Mouse (Mus musculus): Measurements from ENCODE around the gene Shisa7. TPM values are rescaled to one million over a fixed set of nuclear protein-coding genes. Genes with fewer than 3 reads are reported as not detected.

Shisa7 gene
- total and polyA plus RNA-seq, 3 experiments: 0.07 TPM; not detected in 2

GRCm38 (mm10) chr7:4788499-4789435 lies 55.7 kb downstream of the Shisa7 start:
- Histone ChIP-seq H3K36me3 (ENCODE audit: control insufficient read depth in 1 of 2, insufficient read depth in 2 of 2, low read length in 2 of 2) (peaks cover 1 to 15% of the 10 kb centered on the region in 2 experiments; a peak in 3 of 4 replicates), H3K4me1 (ENCODE audit: control insufficient read depth in 1 of 2, insufficient read depth in 2 of 2, low read length in 2 of 2) (peaks cover 2 to 16% of the 10 kb centered on the region in 2 experiments; a peak in 3 of 4 replicates), H3K9ac (ENCODE audit: control insufficient read depth, low read depth, low read length, poor library complexity, severe bottlenecking) (peak overlapping the region; percentile 93), H3K9me3 (replicated peaks; ENCODE audit: insufficient read depth, low read length) (no peaks in the 10 kb centered on the region), H3K79me2 (ENCODE audit: control insufficient read depth, insufficient read depth, low read length, poor library complexity) (peaks cover 33% of the 10 kb centered on the region), H3K27ac (ENCODE audit: control insufficient read depth, low read depth, low read length) (peak overlapping the region; percentile 68), H3K4me3 (ENCODE audit: control insufficient read depth in 1 of 2, insufficient read depth in 1 of 2, low read depth in 2 of 2, low read length in 2 of 2) (peak overlapping the region; percentile 72 to 83), H3K27me3 (ENCODE audit: control insufficient read depth in 1 of 2, insufficient read depth in 2 of 2, low read length in 2 of 2) (no peaks in the 10 kb centered on the region)
- peak; percentile 92 for DNase-seq (ENCODE audit: low read depth, low spot score)
- TF ChIP-seq E2F4 (IDR thresholded peaks at IDR 0.05; ENCODE audit: borderline replicate concordance, low read depth, low read length) (no peak), POLR2AphosphoS5 (IDR thresholded peaks at IDR 0.05; ENCODE audit: borderline replicate concordance, low read depth, low read length) (peak; percentile 81; the same call in 1 of the 2 replicates), MXI1 (IDR thresholded peaks at IDR 0.05; ENCODE audit: low read depth, low read length) (peak; percentile 99), CHD2 (IDR thresholded peaks at IDR 0.05; ENCODE audit: low read length) (no peak), ZNF384 (IDR thresholded peaks at IDR 0.05; ENCODE audit: low read depth, low read length) (no peak), TBP (IDR thresholded peaks at IDR 0.05; ENCODE audit: low read depth, low read length) (peak; percentile 90), SIN3A (IDR thresholded peaks at IDR 0.05; ENCODE audit: low read length) (peak; percentile 90), KAT2A (conservative IDR thresholded peaks at IDR 0.05; ENCODE audit: low read depth, low read length) (peak; percentile 33), CTCF (IDR thresholded peaks at IDR 0.05 in 2 of 3, conservative IDR thresholded peaks at IDR 0.05 in 1 of 3; ENCODE audit: control insufficient read depth in 1 of 3, insufficient read depth in 1 of 3, low read depth in 2 of 3, low read length in 3 of 3, poor library complexity in 1 of 3, severe bottlenecking in 1 of 3) (0 out of 6 replicates have a peak, but pooled peaks of 1 of the 3 experiments have one; percentile 14), ETS1 (IDR thresholded peaks at IDR 0.05; ENCODE audit: low read depth, low read length) (no peak), NRF1 (IDR thresholded peaks at IDR 0.05; ENCODE audit: insufficient read depth, low read depth, low read length, poor library complexity, severe bottlenecking) (0 out of 2 replicates have a peak, but pooled peaks have one; percentile 27), GABPA (IDR thresholded peaks at IDR 0.05; ENCODE audit: low read depth, low read length) (no peak), EP300 (IDR thresholded peaks at IDR 0.05; ENCODE audit: low read depth in 1 of 2, low read length in 2 of 2) (no peak; a peak in 2 of 4 replicates), ZC3H11A (IDR thresholded peaks at IDR 0.05; ENCODE audit: low read depth, low read length) (no peak), USF1 (IDR thresholded peaks at IDR 0.05; ENCODE audit: low read depth, low read length) (peak; percentile 60; the same call in 1 of the 2 replicates), SMC3 (IDR thresholded peaks at IDR 0.05; ENCODE audit: low read depth, low read length) (no peak), ZKSCAN1 (IDR thresholded peaks at IDR 0.05; ENCODE audit: low read depth, low read length) (no peak), POLR2A (IDR thresholded peaks at IDR 0.05; ENCODE audit: control insufficient read depth in 1 of 2, insufficient read depth in 1 of 2, low read depth in 1 of 2, low read length in 2 of 2, poor library complexity in 1 of 2) (peak; percentile 75 to 98), UBTF (IDR thresholded peaks at IDR 0.05; ENCODE audit: borderline replicate concordance, insufficient read depth, low read depth, low read length) (peak; percentile 78; the same call in 1 of the 2 replicates), HCFC1 (IDR thresholded peaks at IDR 0.05; ENCODE audit: low read depth, low read length) (0 out of 2 replicates have a peak, but pooled peaks have one; percentile 14), MYC (IDR thresholded peaks at IDR 0.05; ENCODE audit: low read depth, low read length) (peak; percentile 100), RAD21 (IDR thresholded peaks at IDR 0.05; ENCODE audit: low read depth, low read length) (no peak), ELF1 (IDR thresholded peaks at IDR 0.05; ENCODE audit: low read depth, low read length) (no peak), CHD1 (IDR thresholded peaks at IDR 0.05; ENCODE audit: low read depth, low read length) (no peak), POLR2AphosphoS2 (IDR thresholded peaks at IDR 0.05; ENCODE audit: low read length) (peak; percentile 93), TAL1 (IDR thresholded peaks at IDR 0.05; ENCODE audit: low read length) (no peak), MYB (IDR thresholded peaks at IDR 0.05; ENCODE audit: low read depth, low read length) (no peak), BHLHE40 (IDR thresholded peaks at IDR 0.05; ENCODE audit: borderline replicate concordance, low read depth, low read length) (peak; percentile 62; the same call in 1 of the 2 replicates), RCOR1 (IDR thresholded peaks at IDR 0.05; ENCODE audit: low read depth, low read length) (no peak), MAFK (IDR thresholded peaks at IDR 0.05; ENCODE audit: borderline replicate concordance, low read depth, low read length) (no peak), TCF12 (IDR thresholded peaks at IDR 0.05; ENCODE audit: low read depth, low read length) (peak; percentile 61; the same call in 1 of the 2 replicates), JUND (IDR thresholded peaks at IDR 0.05; ENCODE audit: low read depth, low read length) (no peak), USF2 (IDR thresholded peaks at IDR 0.05; ENCODE audit: borderline replicate concordance in 1 of 2, insufficient read depth in 1 of 2, low read depth in 1 of 2, low read length in 2 of 2) (no peak), MAZ (IDR thresholded peaks at IDR 0.05; ENCODE audit: low read depth, low read length) (no peak)
